Mouse (Mus musculus) embryo, embryonic 10.5 days (tissue): ENCODE measurements around the gene Dnah1.

Source experiments
- DNase-seq: peaks from one replicate; pipeline ENCODE4 v3.0.0-alpha.2; 2015; ENCODE audit warnings: low spot score

Dnah1 gene

GRCm38 (mm10) chr14:31317754-31318153 lies 5.9 kb downstream of the Dnah1 start:
- no peak for DNase-seq

- DNase-seq = no peak
Observed at GRCm38 (mm10) chr14:31316613-31317012, 7.1 kb downstream of the Dnah1 start.

- DNase-seq = no peak
Observed at GRCm38 (mm10) chr14:31313192-31313591, 10.5 kb downstream of the Dnah1 start.

- DNase-seq = no peak
Observed at GRCm38 (mm10) chr14:31285728-31286127, 38.0 kb downstream of the Dnah1 start.

- peak; percentile 87 for DNase-seq
Observed at GRCm38 (mm10) chr14:31272164-31272563, 51.5 kb downstream of the Dnah1 start.

- no peak for DNase-seq
Observed at GRCm38 (mm10) chr14:31271121-31271520, 52.6 kb downstream of the Dnah1 start.

- DNase-seq = peak; percentile 90
Observed at GRCm38 (mm10) chr14:31269456-31270100, 54.1 kb downstream of the Dnah1 start.

- DNase-seq = peak; percentile 59
Observed at GRCm38 (mm10) chr14:31268301-31269001, 55.2 kb downstream of the Dnah1 start.

GRCm38 (mm10) chr14:31267649-31268048 lies 56.0 kb downstream of the Dnah1 start:
- no peak for DNase-seq

GRCm38 (mm10) chr14:31260932-31261331 lies 62.8 kb downstream of the Dnah1 start:
- DNase-seq = no peak

- DNase-seq = no peak
Observed at GRCm38 (mm10) chr14:31260374-31260773, 63.3 kb downstream of the Dnah1 start.

GRCm38 (mm10) chr14:31258476-31259050 lies 65.1 kb downstream of the Dnah1 start:
- no peak for DNase-seq

- DNase-seq = no peak
Observed at GRCm38 (mm10) chr14:31252091-31252490, 71.6 kb downstream of the Dnah1 start.

- no peak for DNase-seq
Observed at GRCm38 (mm10) chr14:31251626-31252025, 72.1 kb downstream of the Dnah1 start.

GRCm38 (mm10) chr14:31251084-31251604 lies 72.6 kb downstream of the Dnah1 start, which contains the start of the genes Phf7 and Bap1:
Gene Phf7, minus strand, starts transcription at chr14:31251317.
Gene Bap1, plus strand, starts transcription at chr14:31251450.
- DNase-seq = peak; percentile 95

- DNase-seq = no peak
Observed at GRCm38 (mm10) chr14:31250222-31251083, 73.2 kb downstream of the Dnah1 start.

GRCm38 (mm10) chr14:31248396-31248795 lies 75.3 kb downstream of the Dnah1 start:
- DNase-seq = no peak

GRCm38 (mm10) chr14:31245946-31246345 lies 77.8 kb downstream of the Dnah1 start:
- no peak for DNase-seq

GRCm38 (mm10) chr14:31244777-31245176 lies 78.9 kb downstream of the Dnah1 start:
- no peak for DNase-seq

- DNase-seq = no peak
Observed at GRCm38 (mm10) chr14:31240528-31240927, 83.2 kb downstream of the Dnah1 start.

GRCm38 (mm10) chr14:31237101-31237882 lies 86.4 kb downstream of the Dnah1 start:
- DNase-seq = no peak
